ENCODE assay signal across 16 mouse cellular contexts in the genomic region with DNA sequence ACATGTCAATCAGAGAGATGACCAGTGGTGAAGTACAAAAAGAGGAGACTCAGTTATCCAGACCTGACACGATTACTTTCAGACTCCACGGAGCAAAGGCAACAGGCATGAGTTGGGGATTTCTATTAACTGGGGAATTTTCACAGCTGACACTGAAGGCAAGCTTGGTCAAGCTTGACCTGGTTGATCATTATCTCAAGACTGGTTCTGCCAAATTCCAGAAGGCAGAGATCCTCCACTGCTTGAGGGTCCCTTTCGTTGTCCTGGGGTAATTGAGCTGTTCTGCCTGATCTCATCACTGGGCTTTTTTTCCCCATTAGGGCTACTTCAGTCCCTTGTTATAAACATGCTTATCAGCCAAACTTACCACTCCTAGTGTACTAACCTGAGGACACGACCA. TPM values are rescaled to one million over a fixed set of nuclear protein-coding genes. Genes with fewer than 3 reads are reported as not detected.
"Had no signal": no experiment of that assay in that cellular context is flagged by ENCODE, and none has a peak within 500 bp of the region (broad histone marks: within the 10 kb centered on the region; RNA-seq: fewer than 3 reads in every experiment).

No protein-coding gene starts in this region.

- H3K36me3 ChIP-seq: limb, embryonic 10.5 days; lung, embryonic 15.5 days; midbrain, embryonic 12.5 days; neural tube, embryonic 13.5 days; stomach, embryonic 15.5 days had no signal

- ATAC-seq: hindbrain, embryonic 16.5 days; inflammation-experienced regulatory T-cells, adult 6 months; intestine, postnatal 0 days; midbrain, embryonic 16.5 days had no signal

- DNase-seq: retina, postnatal 1 day; right cerebral cortex, postnatal 4 days; thymus, adult 2 months; thymus, postnatal 25 days had no signal

- H3K4me2 ChIP-seq: liver, embryonic 11.5 days; lung, embryonic 15.5 days; midbrain, embryonic 12.5 days; neural tube, embryonic 13.5 days; stomach, embryonic 15.5 days had no signal

- H3K4me1 ChIP-seq: limb, embryonic 10.5 days; lung, embryonic 15.5 days; midbrain, embryonic 12.5 days; neural tube, embryonic 13.5 days; stomach, embryonic 15.5 days had no signal

- H3K9me3 ChIP-seq: limb, embryonic 10.5 days; lung, embryonic 15.5 days; midbrain, embryonic 12.5 days; neural tube, embryonic 13.5 days; stomach, embryonic 15.5 days had no signal

- H3K4me3 ChIP-seq: left cerebral cortex, adult 2 months; limb, embryonic 10.5 days; lung, embryonic 15.5 days; midbrain, embryonic 12.5 days; neural tube, embryonic 13.5 days; stomach, embryonic 15.5 days had no signal

- H3K27me3 ChIP-seq: lung, embryonic 15.5 days; midbrain, embryonic 12.5 days; neural tube, embryonic 13.5 days; stomach, embryonic 15.5 days had no signal

- H3K27ac ChIP-seq: left cerebral cortex, adult 2 months; limb, embryonic 10.5 days; lung, embryonic 15.5 days; midbrain, embryonic 12.5 days; neural tube, embryonic 13.5 days; stomach, embryonic 15.5 days had no signal

- H3K9ac ChIP-seq: lung, embryonic 15.5 days; midbrain, embryonic 12.5 days; neural tube, embryonic 13.5 days; stomach, embryonic 15.5 days had no signal

RNA-seq across cellular contexts. Expression of a gene that starts 7.9 kb away (rescaled TPM):
- polyA plus RNA-seq: testis, adult 2 months had no signal
